Mouse (Mus musculus): ENCODE data around the gene Mllt6.

DNA sequence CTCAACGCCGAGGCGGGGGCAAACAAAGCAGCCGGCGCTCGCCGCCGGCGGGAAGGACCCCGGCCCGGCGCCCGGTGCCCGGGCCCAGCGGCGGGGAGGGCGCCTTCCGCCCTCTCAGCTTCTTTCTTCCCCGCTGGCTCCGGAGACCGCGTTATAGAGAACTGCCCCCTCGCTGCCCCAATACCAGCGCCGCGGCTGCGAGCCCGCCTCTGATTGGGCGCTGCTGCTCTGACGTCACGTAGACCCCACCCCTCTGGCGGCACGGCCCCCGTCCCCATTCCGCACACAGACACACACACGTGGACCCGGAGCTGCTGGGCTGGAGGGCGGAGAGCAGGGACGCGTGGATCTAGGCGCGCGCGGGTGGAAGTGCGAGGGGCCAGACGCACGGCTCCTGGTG, 33.6 kb upstream of the Mllt6 start, which contains the start of gene Epop:
- no peak for TF ChIP-seq CTCF (IDR thresholded peaks at IDR 0.05; ENCODE audit: low read depth)
- no peak for TF ChIP-seq EP300 (IDR thresholded peaks at IDR 0.05; ENCODE audit: low read depth)

All from liver, embryonic 14.5 days (tissue).